Mouse (Mus musculus): ENCODE measurements around the gene Hgd. TPM values are rescaled to one million over a fixed set of nuclear protein-coding genes. Genes with fewer than 3 reads are reported as not detected.
"Not testable (repeated sequence)": the region's sequence is repeated elsewhere in the genome, so short reads cannot be mapped to it uniquely, and the experiment has no call there.

Hgd gene
- polyA plus RNA-seq, 1 experiment = not detected

DNA sequence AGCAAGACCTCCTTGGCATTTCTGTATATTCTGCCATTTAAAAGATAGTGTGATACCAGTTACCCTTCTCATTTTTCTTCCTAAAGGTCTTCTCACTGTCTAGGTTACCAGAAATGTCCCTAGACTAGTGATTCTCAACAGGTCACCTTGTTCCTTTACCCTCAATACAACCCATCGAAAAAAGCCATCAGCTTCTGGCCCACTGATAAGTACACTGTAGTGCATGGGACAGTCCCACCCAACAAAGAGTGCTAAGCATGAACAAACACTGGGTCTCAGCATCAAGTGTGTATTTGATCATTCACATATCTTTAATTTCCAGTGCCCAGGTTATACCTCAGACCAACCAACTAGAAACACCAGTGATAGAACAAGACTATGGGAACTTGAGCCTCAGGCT is 55.1 kb downstream of the Hgd start:
- Histone ChIP-seq H3K4me3 (ENCODE audit: insufficient read depth, low read depth, low read length) (no peak overlapping the region), H3K4me1 (ENCODE audit: control insufficient read depth, insufficient read depth, insufficient read length, low read length) (no peaks in the 10 kb centered on the region), H3K27ac (replicated peaks; ENCODE audit: low read depth, low read length) (no peak overlapping the region)

DNA sequence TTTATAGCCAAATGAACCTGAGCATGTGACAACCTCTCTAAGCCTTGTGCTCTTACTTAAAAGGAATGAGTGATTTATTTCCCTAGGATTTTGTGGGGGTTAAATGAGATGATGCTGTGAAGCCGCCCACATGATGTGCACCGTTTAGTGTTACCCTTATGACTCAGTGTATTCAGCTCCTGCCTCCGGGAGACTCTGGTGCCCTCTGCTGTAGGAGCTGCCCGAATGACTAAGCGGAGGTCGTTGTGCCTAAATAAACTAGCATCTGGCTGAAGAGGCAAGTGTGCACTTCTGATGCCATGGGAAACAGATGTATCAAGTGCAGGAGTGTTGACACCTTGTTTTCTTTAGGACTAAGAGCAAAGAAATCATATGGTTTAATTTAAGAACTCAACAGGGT is 56.2 kb downstream of the Hgd start:
- H3K4me3 ChIP-seq (ENCODE audit: insufficient read depth, low read depth, low read length) = no peak overlapping the region
- no peaks in the 10 kb centered on the region for H3K4me1 ChIP-seq (ENCODE audit: control insufficient read depth, insufficient read depth, insufficient read length, low read length)
- no peak overlapping the region for H3K27ac ChIP-seq (replicated peaks; ENCODE audit: low read depth, low read length)

DNA sequence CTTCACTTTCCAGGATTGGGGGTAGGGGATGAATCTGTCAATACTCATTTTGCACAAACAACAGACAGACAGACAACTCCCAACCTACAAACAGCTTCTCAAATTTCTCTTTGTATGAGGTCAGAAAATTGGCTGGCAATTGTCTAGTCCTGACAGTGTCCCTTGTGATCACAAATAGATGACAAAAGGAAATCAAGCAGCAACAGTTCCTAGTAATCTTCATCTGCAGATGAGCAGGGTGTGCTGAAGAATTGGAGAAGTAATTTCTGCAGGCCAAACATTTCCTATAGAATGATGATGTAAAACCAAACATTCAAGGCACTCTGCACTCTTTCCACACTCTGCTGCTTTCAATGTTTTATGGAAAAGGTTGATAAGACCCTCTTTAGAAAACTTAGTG is 57.8 kb downstream of the Hgd start:
- no peak overlapping the region for H3K27ac ChIP-seq (replicated peaks; ENCODE audit: low read depth, low read length)

DNA sequence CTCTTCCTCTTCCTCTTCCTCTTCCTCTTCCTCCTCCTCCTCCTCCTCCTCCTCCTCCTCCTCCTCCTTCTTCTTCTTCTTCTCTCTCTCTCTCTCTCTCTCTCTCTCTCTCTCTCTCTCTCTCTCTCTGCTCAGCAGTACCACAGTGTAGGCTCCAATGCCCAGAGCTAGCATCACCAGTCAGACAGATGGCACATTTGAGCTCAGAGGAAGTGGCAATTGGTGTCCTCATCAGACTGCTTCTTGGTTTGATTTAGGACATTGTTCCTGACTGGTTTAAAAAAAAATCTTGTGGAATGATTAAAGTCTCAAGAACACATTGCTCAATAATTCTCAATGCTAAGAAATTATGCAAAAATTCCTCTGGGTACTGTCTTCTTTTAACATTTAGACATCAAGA is 60.6 kb downstream of the Hgd start:
- not testable (repeated sequence) for H3K27ac ChIP-seq (replicated peaks; ENCODE audit: low read depth, low read length); H3K4me1 ChIP-seq (ENCODE audit: control insufficient read depth, insufficient read depth, insufficient read length, low read length); H3K4me3 ChIP-seq (ENCODE audit: insufficient read depth, low read depth, low read length)

More for the DNA sequence above, 57.8 kb downstream of the Hgd start:
- Histone ChIP-seq H3K4me3 (ENCODE audit: insufficient read depth, low read depth, low read length) (no peak overlapping the region), H3K4me1 (ENCODE audit: control insufficient read depth, insufficient read depth, insufficient read length, low read length) (no peaks in the 10 kb centered on the region)

DNA sequence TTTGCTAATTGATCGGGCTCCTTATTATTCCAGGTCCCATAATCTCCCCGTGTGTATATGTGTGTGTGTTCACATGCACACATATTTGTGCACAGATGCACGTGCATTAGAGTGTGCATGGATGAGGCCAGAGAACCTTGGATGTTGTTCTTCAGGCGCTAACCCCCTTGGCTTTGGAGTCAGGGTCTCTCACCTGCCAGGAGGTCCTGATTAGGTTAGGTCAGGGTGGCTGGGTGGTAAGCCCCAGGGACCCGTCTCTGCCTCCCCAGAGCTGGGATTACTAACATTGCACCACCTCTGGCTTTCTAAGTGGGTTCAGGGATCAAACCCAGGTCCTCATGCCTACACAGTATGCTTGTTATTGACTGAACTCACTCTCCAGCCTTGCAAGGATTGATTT is 64.5 kb downstream of the Hgd start:
- H3K27ac ChIP-seq (replicated peaks; ENCODE audit: low read depth, low read length) = no peak overlapping the region
- H3K4me3 ChIP-seq (ENCODE audit: insufficient read depth, low read depth, low read length) = no peak overlapping the region
- H3K4me1 ChIP-seq (ENCODE audit: control insufficient read depth, insufficient read depth, insufficient read length, low read length) = no peaks in the 10 kb centered on the region

DNA sequence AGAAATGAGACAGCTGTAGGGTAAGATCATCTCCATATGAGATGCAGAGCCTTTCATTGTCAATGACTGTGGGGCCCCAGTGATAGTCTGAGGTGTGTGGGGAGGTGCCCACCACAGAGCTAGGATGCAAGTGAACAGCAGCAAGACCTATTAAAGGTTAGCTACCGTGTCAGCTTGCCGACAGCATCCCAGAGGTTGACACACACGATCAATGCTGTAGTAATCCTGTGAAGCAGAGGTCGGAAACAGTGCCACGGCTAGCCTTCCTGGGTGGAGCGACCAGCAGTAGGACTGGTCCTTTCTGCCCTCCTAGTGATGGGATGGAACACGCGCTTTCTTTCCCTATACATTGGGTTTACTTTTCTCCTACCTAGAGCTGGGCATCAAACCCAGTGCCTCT is 65.3 kb downstream of the Hgd start:
- H3K4me1 ChIP-seq (ENCODE audit: control insufficient read depth, insufficient read depth, insufficient read length, low read length) = peaks cover 2% of the 10 kb centered on the region; the same call in 1 of the 2 replicates
- H3K27ac ChIP-seq (replicated peaks; ENCODE audit: low read depth, low read length) = no peak overlapping the region
- no peak overlapping the region for H3K4me3 ChIP-seq (ENCODE audit: insufficient read depth, low read depth, low read length)

DNA sequence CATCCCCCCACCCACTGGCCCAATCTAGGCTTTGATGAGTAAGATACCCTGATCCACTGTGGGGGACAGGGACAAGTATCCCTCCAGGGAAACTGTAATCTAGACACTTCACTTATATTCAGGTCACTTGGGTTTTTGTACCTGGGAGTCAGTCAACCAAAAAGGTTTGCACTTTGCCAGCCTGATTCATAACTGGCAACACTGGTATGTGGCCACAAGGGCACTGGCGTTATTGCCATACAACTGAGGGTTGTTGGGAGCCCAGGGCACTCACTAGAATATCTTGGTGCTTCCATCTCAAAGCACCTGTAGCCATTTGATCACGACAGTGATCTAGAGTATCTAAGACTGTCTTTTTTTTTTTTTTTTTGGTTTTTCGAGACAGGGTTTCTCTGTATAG is 65.8 kb downstream of the Hgd start:
- H3K27ac ChIP-seq (replicated peaks; ENCODE audit: low read depth, low read length) = no peak overlapping the region

DNA sequence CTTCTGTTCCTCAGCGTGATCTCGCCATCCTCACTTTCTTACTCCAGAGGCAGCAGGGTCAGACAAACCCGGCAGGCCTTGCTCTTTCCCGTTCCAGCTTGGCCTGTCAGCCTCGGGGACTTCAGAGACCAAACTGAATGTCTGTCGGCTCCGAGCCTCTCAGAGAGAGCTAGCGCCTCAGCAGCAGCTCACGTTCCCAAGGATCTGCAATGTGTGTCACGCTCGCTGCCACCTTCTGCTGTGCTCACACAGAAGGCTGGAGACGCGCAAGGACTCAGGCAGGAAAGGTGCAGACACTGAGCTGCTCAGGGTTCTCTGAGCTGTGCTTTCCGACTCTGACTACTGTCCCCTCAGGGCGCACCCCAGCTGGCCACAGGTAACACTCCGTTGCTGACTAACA is 67.1 kb downstream of the Hgd start:
- Histone ChIP-seq H3K4me1 (ENCODE audit: control insufficient read depth, insufficient read depth, insufficient read length, low read length) (peaks cover 9% of the 10 kb centered on the region), H3K4me3 (ENCODE audit: insufficient read depth, low read depth, low read length) (no peak overlapping the region), H3K27ac (replicated peaks; ENCODE audit: low read depth, low read length) (no peak overlapping the region)

More for the DNA sequence above, 65.8 kb downstream of the Hgd start:
- peaks cover 3% of the 10 kb centered on the region; the same call in 1 of the 2 replicates for H3K4me1 ChIP-seq (ENCODE audit: control insufficient read depth, insufficient read depth, insufficient read length, low read length)
- no peak overlapping the region for H3K4me3 ChIP-seq (ENCODE audit: insufficient read depth, low read depth, low read length)

DNA sequence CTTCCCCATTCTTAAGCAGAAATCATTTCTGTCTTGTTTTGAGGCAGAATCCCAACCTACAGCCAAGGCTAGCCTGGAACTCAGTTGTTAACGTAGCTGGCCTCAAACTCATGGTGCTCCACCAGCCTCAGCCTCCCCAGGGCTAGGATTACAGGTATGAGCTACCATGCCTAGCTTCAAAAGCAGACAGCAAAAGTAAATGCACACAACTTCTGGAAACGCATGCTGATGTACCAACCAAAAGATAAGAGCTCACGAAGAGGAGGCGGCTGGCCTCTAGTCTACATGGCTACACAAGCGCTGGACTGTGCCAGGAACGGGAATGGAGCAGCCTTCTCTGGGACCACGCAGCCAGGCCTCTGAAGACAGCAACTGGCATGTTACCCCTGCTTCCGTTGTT is 68.0 kb downstream of the Hgd start:
- Histone ChIP-seq H3K27ac (replicated peaks; ENCODE audit: low read depth, low read length) (no peak overlapping the region), H3K4me3 (ENCODE audit: insufficient read depth, low read depth, low read length) (no peak overlapping the region)

DNA sequence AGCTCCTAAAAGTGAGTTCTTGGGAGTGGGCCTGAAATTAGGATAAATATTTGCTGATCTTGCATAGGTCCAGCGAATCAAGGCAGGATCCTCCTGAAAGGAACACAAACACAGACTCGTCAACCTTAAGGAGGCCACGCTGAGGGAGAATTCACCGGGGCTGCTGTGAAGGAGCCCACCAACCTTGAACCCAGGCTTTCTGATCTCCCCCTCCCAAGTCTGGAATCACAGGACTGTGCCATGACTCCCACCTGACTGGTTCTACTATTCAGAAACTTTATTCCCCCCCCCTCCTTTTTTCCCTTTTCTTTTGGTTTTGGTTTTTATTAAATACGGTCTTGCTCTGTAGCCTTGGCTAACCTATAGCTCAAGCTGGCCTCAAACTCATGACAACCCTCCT is 69.1 kb downstream of the Hgd start:
- Histone ChIP-seq H3K27ac (replicated peaks; ENCODE audit: low read depth, low read length) (no peak overlapping the region), H3K4me3 (ENCODE audit: insufficient read depth, low read depth, low read length) (no peak overlapping the region), H3K4me1 (ENCODE audit: control insufficient read depth, insufficient read depth, insufficient read length, low read length) (peaks cover 16% of the 10 kb centered on the region)

More for the DNA sequence above, 68.0 kb downstream of the Hgd start:
- H3K4me1 ChIP-seq (ENCODE audit: control insufficient read depth, insufficient read depth, insufficient read length, low read length) = peaks cover 16% of the 10 kb centered on the region

DNA sequence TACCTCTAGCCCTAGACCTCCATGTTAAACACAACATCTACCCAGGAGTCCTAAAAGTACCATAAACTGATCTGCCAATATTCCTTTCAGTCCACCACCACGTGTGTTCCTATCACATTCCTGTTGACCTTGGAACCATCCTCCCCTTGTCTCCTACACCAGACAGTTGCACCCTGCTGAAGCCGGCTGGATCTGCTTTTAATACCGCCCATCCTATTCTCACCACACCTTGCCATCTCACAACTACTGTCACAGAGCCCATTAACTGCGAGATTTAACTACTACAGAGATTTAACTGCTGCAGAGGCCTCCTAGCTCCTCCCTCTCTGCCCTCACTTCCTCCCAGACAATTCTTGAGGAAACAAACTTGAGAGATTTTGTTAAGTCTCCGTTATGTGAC is 71.5 kb downstream of the Hgd start:
- H3K4me3 ChIP-seq (ENCODE audit: insufficient read depth, low read depth, low read length) = no peak overlapping the region
- peaks cover 16% of the 10 kb centered on the region for H3K4me1 ChIP-seq (ENCODE audit: control insufficient read depth, insufficient read depth, insufficient read length, low read length)
- H3K27ac ChIP-seq (replicated peaks; ENCODE audit: low read depth, low read length) = peak overlapping the region; percentile 38; the same call in 1 of the 2 replicates

DNA sequence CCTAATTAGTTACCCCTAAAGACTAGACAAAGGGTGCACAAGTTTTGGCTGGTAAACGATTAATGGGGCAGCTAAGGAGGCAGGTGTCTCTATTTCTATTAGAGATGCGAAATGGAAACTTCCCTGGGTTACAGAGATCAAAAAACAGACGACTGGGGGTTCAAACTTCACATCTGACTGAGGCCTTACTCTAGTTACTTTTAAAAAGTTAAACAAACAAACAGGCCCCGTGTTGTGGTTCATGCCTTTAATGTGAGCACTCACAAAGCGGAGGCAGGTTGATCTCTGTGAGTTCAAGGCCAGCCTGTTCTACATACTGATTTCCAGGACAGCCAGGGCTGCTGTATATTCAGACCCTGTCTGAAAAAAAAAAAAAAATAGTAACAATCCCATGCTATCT is 72.7 kb downstream of the Hgd start:
- Histone ChIP-seq H3K4me1 (ENCODE audit: control insufficient read depth, insufficient read depth, insufficient read length, low read length) (peaks cover 16% of the 10 kb centered on the region), H3K27ac (replicated peaks; ENCODE audit: low read depth, low read length) (no peak overlapping the region), H3K4me3 (ENCODE audit: insufficient read depth, low read depth, low read length) (no peak overlapping the region)

DNA sequence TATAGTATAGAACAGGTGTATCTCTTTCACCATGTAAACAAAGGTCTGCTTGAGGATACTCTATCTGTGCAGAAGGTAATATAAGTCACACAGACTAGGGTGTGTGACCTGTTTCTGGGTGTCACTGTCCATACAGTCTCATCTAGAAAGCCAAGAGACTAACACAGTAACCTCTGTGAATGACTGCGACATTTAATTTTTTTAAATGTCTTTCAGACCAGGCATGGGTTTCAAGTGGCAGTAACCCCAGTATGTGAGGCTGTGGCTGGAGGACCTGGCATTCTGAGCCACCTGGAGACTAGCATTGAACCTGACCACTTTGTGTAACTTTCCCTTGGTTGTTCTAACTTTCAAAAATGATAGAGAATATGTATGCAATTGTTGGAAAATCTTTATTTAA is 73.1 kb downstream of the Hgd start:
- peaks cover 16% of the 10 kb centered on the region for H3K4me1 ChIP-seq (ENCODE audit: control insufficient read depth, insufficient read depth, insufficient read length, low read length)
- H3K27ac ChIP-seq (replicated peaks; ENCODE audit: low read depth, low read length) = no peak overlapping the region
- peak overlapping the region; percentile 13; the same call in 1 of the 2 replicates for H3K4me3 ChIP-seq (ENCODE audit: insufficient read depth, low read depth, low read length)

DNA sequence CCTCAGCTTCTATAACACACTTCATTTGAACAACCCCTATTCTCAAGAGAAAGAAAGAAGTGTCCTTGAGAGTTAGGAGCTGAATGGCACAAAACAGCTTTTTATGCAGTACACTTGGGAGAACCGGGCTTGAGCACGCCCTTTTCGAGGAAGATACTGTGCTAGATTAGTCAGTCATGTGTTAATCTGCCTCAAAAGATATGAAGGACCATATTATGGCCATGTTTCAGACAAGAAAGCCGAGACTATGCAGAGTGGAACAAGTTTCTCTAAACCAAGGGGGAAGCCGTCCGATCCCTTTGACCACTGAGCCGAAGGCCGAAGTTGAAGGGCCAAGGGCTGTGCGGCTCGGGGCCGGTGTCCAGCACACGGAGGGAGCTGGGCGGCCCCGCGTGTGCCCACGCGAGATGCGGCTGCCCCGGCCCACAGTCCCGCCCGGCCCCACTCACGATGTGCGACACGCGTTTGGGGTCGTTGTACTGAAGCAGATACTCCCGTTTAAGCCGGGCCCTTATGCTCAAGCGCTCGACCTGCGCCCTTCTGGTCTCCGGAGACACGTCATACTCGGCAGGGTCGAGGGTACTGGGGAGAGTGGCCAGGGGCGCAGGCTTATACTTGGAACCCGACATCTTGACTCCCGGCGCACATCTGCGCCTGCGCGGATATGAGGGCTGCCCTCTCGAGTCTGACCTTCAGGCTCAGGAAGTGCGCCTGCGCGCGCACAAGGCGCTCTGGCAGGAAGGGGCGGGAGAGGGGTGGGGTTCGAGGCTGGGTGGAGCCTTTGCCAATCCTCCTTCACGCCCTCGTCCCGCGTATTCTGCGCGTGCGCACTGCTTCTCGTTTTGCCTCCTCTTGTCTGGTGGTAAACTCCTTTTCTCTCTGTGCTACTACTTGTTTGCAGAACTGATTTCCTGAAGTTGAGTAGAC is 74.0 kb downstream of the Hgd start, which contains the start of gene Ndufb4:
TSS of gene Ndufb4 (minus strand) at position 723 of the 927 bp plus-strand sequence.
- peak within 1 kb of the TSS; percentile 93 for H3K4me3 ChIP-seq (ENCODE audit: insufficient read depth, low read depth, low read length)
- H3K27ac ChIP-seq (replicated peaks; ENCODE audit: low read depth, low read length) = peak within 1 kb of the TSS; percentile 89
- H3K4me1 ChIP-seq (ENCODE audit: control insufficient read depth, insufficient read depth, insufficient read length, low read length) = peaks cover 16% of the 10 kb centered on the region

DNA sequence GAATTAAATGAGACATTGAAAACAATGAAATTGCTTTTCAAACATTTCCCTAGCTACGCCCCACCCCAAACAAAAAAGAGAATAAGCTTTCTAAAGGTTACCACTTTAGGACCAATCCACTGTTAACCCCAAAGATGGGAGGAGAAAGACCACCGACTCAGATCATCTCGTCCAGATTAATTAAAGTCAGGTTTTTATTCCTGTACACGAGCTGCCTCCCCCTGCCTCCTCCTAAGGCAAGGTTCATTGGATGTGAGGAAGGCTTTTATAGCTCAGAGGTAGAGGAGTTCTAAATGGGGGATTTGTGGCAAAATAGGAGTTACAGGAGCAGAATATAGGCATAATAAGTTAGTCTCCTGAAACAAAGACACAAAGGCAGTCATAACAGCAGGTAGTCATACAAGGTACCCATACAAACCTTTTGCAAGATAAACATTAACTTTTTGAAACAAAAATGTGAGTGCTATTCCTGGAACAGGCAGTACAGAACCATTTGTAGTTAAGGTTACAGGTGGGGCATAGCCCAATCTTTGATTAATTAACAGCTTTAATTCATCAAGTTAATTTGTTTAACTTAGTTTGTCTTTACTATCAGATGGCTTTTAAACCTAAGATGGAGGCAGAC is 75.0 kb downstream of the Hgd start:
- no peak overlapping the region for H3K4me3 ChIP-seq (ENCODE audit: insufficient read depth, low read depth, low read length)
- H3K27ac ChIP-seq (replicated peaks; ENCODE audit: low read depth, low read length) = peak overlapping the region; percentile 89
- H3K4me1 ChIP-seq (ENCODE audit: control insufficient read depth, insufficient read depth, insufficient read length, low read length) = peaks cover 16% of the 10 kb centered on the region
